Mouse (Mus musculus) common myeloid progenitor, adult 5-6 weeks (primary cell): ENCODE data around the gene Klc2. TPM values are rescaled to one million over a fixed set of nuclear protein-coding genes. Genes with fewer than 3 reads are reported as not detected.
A peak's percentile ranks its signal among the peaks of the same experiment; 100 is the strongest.
"Not testable (repeated sequence)": the region's sequence is repeated elsewhere in the genome, so short reads cannot be mapped to it uniquely, and the experiment has no call there.

Experiments used
- ATAC-seq: replicated peaks from 2 replicates; pipeline ENCODE4 v1.8.0; 2016; ENCODE audit warnings: low read depth, mild to moderate bottlenecking, moderate TSS enrichment, inconsistent platforms; ENCODE audit not compliant: poor library complexity, severe bottlenecking
- total RNA-seq: library from RNA; stranded (forward); fragments of 200-1000, 187-1606 nt; gene quantifications from 2 replicates; pipeline ENCODE4 v1.2.3, GENCODE M21; 2017

Gene Klc2
- total RNA-seq, 1 experiment from 2014 or later = 5.2 TPM

DNA sequence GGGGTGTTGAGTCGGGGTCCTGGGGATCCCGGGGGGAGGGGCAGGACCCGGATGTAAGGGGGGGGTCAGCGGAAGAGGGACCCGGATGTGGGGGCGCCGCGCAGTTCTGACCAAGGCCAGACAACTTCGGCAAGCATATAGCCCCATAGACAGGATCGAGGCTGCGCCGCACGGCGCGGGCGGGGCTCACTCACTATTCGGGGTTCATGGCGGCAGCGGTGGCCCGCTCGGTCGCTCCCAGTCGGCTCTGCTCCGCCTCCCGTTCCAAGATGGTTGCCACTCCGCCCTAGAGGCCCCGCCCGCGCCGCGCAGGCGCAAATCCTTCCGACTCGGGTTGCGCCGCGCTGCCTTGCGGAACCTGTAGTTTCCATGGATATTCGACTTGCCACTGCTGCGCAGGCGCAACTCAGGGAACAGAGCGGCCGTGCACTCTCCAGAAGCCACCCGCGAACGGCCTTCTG lies 11.6 kb downstream of the Klc2 start, which contains the start of gene Rab1b:
Rab1b (minus strand) TSS at position 342 of the 461 bp plus-strand sequence.
- peak; percentile 90 for ATAC-seq

DNA sequence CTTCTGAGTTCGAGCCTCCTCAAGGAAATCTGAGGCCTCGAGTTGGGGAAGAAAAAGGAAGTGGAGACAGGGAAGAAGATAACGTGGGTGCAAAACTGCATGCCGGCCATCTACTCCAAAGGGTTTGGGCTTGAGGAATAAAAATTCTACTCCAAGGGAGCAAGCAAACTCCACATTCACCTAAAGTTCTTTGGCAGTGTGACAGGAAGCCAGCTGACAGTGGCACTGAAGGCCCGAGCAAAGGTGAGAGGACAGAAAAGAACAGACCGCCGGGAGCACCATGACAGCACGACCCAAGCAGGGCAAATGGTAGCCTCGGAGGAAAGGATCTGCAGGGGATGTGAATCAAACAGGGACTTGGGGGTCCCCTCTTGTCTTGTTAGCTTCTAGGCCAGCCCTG lies 12.3 kb downstream of the Klc2 start:
- ATAC-seq = no peak

DNA sequence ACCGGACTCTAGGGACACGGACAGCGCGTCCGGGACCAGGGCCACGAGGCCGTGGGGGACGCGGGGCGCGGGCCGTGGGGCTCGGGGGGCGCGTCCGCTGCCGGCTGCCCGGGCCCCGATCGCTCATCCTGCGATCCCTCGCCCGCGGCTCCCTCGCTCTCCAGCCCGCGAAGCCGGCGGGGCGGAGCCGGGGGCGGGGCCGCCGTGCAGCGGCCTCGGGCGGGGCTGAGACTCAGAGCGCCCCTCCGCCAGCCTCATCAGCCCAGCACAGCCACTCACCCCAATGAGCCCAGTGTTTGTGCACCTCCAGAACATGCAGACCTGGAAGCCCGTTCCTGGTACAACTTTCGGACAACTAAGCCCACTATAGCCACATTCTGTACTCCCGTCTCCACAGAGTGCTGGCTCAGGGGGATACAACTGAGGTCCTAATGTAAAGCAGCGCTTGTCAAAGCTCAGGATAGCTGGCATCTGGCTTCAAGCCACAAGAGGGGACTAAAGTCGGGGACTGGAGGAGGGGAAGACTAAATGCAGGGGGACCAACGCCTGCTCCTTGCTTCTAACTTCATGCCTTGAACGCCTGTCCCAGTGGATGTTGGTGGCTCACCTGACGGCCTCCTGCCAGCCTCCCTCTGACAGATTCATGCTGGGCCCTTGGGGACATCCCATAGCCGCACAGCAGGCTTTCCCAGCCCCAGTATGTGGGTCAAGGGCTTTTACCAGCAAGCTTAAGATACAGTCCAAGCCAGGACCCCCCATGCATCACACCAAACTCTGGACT lies 19.8 kb downstream of the Klc2 start, which contains the start of gene Cnih2:
Cnih2 (minus strand) TSS at position 159 of the 781 bp plus-strand sequence.
- ATAC-seq = no peak

DNA sequence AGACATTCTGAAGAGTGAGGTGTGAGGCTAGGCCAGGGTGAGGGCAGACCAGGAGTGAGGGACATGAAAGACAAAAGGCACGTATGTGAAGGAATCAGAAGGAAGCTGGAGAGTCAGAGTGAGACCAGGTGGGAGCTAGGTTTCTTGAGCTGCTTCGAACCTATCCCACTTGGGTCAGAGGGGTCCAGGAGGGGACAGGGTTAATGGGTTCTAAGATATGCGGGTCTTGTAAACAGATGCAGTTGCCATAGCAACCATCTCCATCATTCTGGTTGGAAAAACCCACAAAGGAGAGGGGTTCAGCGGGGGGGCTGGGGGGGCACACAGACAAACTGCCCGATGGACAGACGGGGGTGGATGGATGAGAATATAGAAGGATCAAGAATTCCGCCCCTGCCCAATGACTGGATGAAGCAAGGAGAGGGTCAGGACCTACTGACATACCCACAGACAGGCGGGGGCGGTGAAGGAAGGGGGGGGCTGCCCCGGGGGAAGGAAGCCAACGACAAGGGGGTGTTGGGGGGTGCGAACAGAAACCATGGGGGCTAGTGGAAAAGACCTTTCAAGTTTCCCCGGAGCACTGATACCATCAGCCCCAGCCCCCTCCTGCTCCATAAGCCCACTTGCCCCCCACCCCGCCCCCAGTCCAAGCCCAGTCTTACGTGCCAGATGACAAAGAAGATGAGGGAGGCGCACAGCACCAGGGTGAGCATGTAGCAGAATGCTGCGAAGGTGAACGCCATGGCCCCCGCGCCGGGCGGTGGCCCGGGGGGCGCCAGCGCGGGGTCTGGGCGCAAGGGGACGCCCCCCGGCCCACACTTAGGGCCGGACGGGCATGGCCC lies 20.6 kb downstream of the Klc2 start:
- no peak for ATAC-seq

DNA sequence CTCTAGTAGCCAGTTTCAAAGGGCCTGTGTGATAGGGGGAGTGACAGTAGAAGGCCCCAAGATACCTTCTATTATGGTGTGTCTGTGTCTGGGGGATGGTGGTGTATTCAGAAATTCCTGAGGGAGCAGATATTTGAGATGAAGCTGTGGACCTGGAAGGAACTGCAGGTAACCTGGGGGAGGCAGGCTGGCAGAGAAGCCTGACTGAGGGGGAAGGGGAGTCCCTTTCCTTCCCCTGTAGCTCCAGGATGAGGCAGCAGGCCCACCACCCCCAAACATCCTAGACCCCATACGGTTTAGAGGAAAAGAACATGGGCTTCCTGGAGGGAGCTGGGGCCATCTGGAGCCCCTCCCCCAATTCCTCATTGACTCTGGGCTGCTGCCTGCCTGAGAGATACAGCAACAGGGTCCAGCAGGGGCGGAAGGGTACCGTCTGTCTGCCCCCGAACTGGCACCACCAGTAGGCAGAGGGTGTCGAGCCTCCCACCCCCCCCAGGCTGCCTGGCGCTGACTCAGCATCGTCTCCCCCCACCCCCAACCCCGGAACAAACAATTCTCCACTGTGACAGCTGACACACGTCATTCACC lies 22.4 kb downstream of the Klc2 start:
- no peak for ATAC-seq

DNA sequence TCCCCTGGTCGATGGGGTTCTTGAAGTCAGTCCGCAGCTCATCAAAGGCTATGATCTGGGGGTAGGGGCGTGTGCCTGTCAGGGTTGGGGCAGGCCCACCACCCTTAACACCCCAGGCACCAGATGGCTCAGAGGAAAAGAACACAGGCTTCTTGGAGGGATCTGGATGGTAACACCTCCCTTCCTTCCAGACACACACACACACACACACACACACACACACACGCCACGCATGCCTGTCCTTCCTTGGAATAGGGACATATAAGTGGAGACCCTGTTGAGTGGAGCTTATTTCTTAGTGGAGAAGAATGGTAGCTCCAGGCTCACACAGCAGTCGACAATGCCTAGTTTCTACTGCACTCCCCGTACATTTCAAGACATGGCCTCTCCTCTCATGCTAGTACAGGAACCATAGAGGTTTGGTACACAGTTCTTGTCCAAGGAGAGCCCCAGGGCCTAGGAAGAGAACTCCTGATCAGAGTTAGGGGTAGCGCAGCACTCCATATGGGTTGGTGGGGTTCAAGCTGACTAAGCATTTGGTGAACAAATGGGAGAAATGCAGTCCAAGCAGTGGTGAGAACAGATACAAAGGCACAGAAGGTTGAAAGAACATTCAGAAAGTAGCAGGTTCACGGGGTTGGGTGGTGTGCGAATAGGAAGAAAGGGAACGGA lies 23.5 kb downstream of the Klc2 start:
- ATAC-seq = no peak

DNA sequence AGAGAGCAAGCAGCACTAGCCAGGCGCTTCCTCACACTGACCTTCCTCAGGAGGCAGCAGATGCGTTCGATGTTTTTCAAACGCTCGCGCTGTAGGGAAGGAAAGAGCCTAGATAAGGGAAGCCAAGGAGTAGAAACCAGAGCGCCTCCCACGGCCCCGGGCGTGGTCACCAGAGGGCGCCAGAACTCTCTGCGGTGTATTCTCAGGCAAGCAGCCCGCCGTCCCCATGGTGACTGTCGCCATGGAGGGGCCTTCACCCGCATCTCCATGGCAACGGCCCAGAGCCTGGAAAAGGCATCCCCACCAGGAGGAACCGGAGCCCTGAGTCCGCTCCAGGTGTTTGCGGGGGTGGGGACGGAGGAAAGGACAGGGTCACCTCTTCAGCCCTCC lies 24.1 kb downstream of the Klc2 start:
- ATAC-seq = peak; percentile 89

DNA sequence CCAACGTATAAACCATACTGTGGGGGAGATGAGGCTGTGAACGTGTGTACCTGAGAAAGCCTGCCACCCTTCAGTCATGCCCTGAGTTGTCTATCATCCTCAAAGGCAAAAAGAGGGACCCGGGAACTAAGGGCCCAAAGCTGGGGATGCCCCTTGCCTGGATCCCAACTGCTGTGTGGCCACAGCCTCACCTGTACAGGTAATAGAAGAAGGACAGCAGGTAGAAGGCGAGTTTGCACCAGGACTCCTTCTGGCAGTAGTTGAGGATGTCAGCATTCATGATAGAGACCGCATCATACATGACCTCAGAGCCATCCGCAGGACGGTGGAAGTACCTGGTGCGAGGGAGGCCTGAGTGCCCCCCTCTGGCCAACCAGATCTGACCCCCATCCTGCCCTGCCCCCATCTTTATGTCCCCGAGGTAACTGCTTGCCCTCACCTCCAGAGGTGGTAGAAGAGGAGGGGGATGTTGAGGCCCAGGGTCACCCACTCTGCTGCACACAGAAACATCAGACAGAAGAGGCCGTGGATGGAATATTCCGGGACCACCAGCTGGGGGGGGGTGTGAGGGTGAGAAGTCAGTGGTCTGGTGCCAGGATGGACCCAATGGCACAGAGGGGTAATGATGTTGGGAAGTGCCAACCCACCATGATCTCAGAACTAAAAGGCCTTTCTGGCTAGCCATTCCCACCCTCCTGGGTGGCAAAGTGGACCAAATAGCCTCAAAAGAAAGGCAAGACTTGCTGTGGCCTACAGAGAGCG lies 24.7 kb downstream of the Klc2 start:
- ATAC-seq = no peak

DNA sequence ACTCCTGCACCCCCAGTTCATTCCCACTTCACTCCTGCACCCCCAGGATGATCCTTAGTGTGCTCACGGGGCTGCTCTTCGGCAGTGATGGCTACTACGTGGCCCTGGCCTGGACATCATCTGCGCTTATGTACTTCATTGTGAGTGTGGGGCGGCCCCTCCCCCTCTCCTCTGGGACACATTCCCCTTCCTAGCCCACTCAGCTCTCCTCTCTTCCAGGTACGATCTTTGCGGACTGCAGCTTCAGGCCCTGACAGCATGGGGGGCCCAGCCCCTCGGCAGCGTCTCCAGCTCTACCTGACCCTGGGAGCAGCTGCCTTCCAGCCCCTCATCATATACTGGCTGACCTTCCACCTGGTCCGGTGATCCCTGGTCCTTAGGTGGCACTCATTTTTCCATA lies 26.3 kb downstream of the Klc2 start:
- ATAC-seq = no peak

DNA sequence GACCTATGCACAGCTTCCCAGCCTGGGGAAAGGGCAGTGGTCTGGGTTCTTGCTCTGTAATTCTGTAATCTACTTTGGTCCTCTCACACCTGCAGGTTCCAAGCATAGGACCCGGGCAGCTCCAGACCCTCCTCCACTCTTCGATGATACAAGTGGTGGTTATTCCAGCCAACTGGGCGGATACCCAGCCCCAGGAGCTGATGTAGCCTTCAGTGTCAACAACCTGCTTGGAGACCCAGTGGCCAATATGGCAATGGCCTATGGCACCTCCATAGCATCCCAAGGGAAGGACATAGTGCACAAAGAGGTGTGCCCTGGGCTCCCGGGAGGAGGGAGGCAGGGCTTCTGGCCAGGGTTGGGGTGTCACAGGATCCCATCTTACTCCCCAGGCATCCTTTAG lies 29.0 kb downstream of the Klc2 start:
- no peak for ATAC-seq

DNA sequence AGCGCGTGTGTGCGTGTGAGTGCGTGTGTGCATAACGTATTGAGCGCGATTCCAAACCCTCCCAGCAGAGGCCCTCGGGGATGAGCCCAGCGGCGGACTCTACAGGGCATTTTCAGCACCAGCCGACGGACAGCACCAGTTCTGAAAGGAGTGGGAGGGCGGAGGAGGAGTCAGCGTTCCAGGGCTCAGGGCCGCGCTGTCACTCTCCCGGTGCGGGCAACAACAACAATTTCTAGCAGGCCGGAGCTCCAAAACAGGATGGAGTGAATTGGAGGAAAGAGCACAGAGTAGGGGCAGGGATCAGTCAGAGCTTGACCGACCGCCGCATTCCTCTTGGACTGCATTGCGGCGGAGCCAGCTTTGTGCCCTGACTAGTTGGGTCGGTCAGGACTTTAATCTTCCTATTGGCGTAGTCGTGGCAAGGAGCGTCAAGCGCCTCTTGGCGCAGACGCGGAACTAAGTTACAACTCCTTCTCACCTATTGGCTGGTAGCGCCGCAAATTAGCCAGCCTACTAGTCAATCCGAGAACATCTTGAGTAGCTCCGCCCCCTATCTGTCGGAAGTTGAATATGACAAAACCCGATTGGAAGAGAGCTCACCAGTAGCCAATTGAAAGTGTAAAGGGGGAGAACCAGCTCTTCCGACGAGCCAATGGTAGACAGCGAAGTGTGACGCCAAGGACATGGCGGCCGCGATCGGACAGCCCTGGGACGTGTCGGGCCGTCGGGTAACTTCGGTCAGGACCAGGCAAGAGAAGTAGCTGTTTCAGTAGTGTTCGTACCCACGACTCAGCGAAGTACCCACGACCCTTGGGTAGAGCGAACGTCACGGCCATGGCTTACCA lies 30.3 kb downstream of the Klc2 start, which contains the start of gene Yif1a:
Yif1a (plus strand) TSS at position 655 of the 845 bp plus-strand sequence.
- ATAC-seq = peak; percentile 88

DNA sequence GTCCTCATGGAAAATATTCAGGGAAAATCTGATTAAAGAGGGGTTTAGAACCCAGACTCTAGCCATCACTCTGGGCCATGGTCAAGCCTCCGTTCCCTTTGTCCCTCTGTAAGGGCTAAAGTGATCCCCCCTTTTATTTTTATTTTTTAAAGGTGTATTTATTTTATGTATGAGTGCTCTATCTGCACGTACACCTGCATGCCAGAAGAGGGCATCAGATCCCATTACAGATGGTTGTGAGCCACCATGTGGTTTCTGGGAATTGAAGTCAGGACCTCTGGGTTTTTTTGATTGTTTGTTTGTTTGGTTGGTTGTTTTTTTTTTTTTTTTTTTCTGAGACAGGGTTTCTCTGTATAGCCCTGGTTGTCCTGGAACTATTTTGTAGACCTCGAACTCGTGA lies 31.8 kb downstream of the Klc2 start:
- ATAC-seq = not testable (repeated sequence)

DNA sequence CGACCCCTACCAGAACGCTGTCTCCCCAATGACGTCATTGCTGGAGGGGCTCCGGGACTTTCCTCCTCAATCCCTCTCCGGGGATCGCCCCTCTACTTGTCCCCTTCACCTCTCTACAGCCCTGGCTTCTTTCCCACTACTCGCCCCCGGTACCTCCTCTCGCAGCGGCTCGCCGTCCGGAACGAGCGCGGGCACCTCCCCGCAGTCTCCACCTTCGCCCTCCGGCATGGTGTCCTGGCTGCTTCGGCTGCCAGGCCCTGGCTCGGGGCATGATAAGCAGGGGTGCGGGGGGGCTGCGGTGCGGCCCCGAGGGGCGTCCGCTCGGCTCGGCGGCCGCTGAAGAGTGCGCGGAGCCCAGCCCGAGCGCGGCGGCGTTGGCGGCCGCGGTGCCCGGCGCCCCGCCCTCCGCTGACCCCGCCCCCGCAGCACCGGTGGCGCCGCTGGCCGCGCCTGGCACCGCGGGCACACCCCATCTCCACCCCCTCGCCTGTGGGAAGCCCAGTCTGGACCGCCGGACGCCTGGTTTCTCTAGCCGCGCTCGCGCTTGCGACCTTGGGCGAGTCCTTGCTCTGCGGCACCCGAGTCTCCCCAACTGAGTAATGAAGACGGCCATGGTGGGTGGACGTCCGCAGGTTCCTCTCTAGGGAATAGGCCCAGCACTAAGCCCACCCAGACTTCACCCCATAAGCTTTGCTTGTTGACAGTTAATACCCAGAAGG lies 33.1 kb downstream of the Klc2 start, which contains the start of gene Tmem151a:
Tmem151a (minus strand) TSS at position 387 of the 719 bp plus-strand sequence.
- no peak for ATAC-seq

DNA sequence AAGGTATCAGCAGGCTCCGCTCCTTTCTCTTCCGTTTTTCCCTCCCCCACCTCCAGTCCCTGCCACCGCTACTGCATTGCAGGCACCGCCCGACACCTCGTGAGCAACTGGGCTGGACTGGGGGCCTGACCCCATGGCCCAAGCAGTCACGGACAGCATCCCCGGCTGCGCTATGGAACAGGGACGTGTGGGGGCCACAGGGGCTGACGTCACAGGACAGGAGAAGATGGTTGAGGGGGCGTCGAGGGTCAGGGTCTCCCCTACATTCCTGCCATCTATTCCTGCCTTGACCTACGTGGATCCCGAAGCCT lies 33.6 kb downstream of the Klc2 start:
- ATAC-seq = no peak

DNA sequence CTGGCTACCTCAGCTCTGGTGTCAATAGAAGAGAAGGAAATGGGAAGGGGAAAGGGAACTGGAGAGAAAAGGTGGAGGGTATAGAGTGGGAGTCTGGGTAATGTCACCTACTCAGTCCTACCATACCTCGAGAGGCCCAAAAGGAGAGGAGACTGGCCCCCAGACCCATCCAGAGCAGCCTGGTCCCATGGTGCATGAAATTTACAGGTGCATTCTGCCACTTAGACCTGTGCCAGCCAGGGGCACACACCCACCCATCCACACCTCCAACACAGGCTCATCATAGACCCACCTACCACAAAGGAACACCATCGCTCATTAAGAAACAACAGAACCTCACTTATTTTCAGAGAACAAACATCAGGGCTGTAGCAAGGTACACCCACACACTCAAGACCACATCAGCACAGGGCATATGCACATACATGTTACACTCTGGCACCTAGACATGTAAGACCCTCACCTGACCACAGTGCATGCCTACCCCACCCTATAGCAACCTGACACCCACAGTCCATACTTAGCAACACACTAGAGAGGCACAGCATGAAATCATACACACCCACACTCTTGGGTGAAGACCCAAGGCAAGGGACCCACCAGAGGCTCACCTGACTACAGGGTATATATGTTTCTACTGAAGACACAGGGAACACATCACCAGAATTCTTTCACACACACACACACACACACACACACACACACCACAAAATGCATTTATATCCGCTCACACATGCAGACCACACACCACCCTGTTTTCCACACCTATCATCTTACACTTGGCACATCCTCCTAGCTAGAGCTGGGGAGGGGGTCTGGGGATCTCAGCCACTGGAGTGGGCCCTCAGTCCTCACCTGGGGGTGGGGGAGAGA lies 34.2 kb downstream of the Klc2 start:
- no peak for ATAC-seq

DNA sequence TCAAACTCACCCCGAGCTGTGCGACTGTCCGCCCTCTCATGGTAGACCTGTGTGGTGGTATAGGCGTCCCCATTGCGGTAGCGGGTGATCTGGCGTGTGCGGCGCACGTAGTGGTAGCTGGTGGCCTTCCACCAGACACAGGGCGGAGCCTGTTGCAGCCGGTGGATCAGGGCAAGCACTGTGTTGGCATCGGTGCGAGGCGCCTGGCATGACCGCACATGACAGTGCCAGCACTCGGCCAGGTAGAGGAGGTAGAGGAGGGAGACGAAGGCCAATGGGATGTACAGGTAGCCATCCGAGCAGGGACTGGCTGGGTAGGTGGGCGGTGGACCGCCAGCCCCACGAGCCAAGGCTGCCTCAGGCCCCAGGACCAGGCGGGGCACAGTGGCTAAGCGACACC lies 35.8 kb downstream of the Klc2 start:
- no peak for ATAC-seq

DNA sequence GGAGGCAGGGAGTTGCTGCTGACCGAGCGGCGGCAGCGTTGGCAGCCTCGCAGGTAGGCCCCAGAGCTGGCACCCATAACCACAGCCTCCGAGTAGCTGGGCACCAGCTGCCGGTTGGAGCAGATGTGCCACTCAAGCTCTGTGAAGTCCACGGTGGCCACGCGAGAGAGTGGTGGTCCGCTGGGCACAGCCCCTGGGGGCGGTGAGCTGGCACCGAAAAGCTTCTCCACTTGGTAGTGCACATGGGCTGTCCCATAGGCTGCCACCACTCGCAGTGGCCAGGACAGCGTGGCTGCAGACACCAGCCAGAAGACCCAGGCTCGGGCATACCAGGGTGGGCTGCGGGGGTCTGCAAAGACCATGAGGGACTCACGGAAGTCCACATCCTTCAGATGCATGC lies 36.4 kb downstream of the Klc2 start:
- no peak for ATAC-seq
